Mouse (Mus musculus): ENCODE results near the gene Mef2b.

- TF ChIP-seq CTCF (IDR thresholded peaks at IDR 0.05; ENCODE audit: low read depth) (no peak), EP300 (IDR thresholded peaks at IDR 0.05; ENCODE audit: low read depth) (no peak)
These were observed 9.4 kb upstream of the Mef2b start for GRCm38 (mm10) chr8:70130066-70130465.
